Mouse (Mus musculus): ENCODE measurements around the gene Orm3. TPM values are rescaled to one million over a fixed set of nuclear protein-coding genes. Genes with fewer than 3 reads are reported as not detected.
A peak's percentile ranks its signal among the peaks of the same experiment; 100 is the strongest.

Gene Orm3
- total RNA-seq (2015) = not detected in 2 replicates
- total RNA-seq (2017) = not detected in 2 replicates

DNA sequence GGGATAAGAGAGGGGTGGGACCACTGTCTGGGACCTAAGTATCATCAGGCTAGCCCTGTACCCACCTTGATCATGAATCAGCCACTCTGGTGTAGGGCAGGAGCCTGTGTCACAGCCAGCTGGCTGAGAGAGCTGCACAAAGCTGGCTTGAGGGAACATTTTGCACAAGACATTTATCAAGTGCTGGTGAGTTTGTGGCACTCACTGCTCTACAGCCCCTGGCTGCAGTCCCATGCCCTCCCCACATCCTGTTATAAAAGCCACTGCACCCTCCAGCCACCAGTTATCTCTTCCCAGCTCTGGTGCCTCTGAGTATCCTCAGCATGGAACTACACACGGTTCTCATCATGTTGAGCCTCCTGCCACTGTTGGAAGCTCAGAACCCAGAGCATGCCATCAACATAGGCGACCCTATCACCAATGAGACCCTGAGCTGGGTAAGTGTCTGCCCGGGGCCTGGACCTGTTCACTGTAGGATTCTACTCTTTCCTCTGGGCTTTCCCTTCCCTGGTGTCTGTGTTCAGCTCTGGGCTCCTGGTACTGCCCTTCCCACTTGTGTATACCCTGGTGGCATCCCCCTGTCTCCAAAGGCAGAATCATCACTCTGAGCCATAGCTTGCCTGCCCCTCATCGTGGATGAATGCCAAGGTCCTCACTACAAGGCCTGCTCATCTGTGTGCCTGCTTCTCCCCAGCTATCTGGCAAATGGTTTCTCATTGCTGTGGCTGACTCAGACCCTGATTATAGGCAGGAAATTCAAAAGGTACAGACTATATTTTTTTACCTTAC is at the start of gene Orm3:
Gene Orm3 (plus strand): TSS at position 286 of the 789 bp plus-strand sequence.
- ATAC-seq (ENCODE audit: poor library complexity, severe bottlenecking) = peak; percentile 25; the same call in 1 of the 2 replicates

DNA sequence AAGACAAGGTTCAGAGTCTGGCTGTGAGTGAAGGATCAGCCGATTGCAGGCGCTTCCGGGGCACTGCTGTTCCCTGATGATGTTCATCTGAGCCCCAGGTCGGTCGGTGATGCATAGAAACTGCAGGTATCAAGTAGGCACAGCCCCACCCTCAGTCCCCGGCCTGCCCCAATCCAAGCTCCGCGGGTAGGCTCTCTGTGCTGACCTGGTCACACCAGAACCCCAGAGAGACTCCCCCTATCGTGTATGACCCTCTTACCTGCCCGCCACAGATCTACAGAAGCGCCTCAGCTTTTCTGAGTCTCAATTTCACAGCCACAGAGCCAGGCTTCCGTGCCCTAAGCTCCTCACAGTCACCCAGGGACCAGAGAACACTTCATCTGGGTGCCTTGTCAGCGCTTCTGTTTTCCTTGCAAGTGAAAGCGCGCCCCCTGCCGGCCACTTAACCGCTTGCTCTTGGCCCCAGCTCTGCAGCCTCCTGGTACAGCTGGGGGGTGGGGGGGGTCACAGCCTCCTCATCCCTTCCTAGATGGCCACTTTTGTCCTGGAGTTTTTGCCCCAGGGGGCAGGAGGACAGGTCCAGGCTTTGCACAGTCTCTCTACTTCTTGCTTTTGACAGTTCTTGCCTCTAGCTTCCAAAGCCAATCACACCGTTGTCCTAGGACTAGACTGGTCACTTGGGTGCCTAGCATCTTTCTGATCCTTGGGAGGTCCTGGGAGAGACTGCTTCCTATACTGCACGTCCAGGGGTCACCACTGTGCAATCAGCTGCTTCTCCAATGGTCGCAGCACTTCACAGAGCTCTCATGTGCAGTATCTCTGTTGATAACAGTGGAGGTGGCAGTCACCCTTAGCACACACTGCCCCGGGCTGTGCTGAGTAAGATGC is 48.5 kb upstream of the Orm3 start:
- ATAC-seq (ENCODE audit: poor library complexity, severe bottlenecking) = peak; percentile 84

DNA sequence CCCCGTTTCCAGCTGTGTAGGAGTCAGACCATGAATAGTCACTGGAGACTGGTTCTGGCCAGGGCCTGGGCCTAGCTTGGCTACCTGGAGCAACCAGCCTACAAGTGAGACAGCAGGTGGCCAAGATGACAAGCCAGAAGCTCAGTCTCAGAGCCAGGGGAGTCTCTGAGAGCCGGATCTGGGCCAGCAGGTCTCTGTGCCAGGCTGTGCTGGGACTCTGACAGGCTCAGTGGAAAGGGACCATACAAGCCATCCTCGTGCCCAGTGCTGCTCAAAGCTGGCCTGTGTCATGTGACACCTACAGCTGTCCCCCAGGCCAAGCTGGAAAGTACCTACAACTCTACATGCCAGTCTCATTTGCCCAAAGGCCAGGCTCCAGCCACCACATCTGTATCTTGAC is 47.6 kb upstream of the Orm3 start:
- no peak for ATAC-seq (ENCODE audit: poor library complexity, severe bottlenecking)

DNA sequence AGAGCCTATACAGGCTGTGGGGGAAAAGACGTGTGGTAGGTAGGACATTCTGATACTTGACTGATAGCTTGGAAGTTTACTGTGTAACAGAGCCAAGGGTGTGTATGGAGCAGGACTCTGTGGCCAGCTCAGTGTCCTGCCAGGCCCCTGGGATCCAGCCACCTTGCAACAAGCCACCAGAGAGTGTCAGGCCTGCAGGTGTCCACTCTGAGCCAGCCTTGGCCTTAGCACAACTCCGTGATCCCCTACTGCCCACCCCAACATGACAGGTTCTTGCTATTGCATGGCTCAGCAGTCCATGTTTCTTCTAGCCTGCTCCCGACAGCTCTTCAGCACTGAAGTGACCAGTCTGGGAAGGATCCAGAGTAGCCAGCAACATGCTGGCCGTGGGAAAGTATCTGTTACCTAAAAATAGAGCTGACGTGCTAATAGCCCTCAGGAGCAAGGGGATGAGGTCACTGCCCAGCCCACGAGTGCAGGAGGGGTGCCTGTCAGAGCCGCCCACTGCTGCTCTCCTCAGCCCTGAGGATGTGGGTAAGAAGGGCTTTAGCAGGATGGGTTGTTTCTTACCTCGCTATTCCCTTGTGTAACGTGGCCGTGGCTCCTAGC is 45.6 kb upstream of the Orm3 start:
- no peak for ATAC-seq (ENCODE audit: poor library complexity, severe bottlenecking)

DNA sequence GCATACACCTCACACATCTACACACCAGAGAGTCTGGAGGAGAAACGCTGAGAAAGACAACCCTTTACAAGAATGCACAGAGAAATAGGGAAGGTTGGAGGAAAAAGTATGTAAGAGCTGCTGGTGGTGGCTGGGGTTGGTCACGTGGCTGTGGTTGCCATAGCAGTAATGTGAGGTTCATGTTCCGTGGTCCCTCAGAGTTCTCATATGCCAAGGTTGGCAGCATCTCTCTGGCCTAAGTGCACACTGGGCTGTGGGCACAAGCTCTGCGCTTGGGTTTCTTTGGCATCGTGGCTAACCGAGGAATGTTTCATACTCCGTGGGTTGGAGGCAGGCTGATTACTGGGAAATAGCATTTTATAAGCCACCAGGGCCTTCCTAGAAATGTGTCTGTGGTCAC is 44.5 kb upstream of the Orm3 start:
- no peak for ATAC-seq (ENCODE audit: poor library complexity, severe bottlenecking)

DNA sequence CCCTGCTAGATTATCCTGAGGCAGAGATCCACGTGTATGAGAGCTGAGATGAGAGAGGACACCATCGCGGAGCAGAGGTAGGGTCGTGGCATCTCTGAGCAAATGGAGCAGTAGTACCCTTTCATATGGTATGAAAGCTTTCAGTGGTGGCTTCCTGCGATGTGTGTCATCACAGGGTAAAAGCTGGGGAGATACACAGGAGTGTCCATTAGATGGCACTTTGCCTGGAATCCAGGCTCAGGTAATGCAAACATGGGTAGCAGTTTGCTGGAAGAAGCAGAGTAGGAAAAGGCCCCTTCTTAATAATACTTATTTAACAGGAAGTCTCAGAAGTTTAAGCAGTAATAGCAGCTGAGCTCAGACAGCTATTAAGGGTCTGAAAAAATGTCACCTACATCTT is 41.9 kb upstream of the Orm3 start:
- ATAC-seq (ENCODE audit: poor library complexity, severe bottlenecking) = no peak

DNA sequence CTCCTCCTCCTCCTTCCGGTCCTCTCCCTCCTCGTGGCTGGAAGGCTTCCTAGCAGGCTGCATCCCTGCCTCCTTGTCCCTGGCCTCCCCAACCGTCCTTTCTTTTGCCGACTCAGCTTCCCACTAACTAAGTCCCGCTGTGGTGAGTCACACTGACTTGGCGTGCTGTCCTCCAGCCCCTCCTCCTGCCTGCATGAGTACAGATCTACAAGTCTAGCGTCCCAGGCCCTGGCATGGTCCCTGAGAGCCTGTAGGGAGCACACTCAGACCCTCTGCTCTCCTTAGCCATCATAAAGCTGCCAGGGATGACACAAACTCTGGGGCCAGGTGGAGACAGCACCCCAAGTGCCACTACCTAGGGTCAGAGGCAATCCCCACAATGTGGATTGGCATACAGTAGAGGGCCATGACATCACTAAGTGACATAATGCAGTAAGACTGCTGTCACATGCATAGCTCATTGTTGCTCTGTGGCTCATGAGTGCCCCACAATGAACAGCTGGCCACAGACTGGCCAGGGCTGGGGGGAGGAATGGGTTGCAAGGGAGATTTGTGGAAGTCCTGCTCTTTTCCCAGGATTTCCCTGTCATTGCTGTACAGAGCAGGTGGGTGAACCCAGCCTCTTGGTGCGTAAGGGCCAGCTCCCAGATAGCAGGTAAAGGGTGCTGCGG is 39.8 kb upstream of the Orm3 start:
- ATAC-seq (ENCODE audit: poor library complexity, severe bottlenecking) = no peak

DNA sequence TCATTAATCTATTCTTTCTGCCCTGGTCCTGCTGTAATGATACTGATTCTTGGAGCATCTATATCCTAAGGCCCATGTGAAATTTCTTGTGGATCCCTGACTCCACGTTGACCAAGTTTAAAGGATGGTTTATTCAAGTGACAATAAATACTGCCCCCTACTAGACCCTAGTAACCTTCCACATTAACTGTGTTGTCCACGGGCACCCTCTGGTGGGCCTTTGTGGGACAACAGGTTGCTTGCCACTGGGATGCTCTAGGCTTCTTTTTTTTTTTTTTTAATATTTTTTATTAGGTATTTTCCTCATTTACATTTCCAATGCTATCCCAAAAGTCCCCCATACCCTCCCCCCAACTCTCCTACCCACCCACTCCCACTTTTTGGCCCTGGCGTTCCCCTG is 36.4 kb upstream of the Orm3 start:
- peak; percentile 56; the same call in 1 of the 2 replicates for ATAC-seq (ENCODE audit: poor library complexity, severe bottlenecking)

DNA sequence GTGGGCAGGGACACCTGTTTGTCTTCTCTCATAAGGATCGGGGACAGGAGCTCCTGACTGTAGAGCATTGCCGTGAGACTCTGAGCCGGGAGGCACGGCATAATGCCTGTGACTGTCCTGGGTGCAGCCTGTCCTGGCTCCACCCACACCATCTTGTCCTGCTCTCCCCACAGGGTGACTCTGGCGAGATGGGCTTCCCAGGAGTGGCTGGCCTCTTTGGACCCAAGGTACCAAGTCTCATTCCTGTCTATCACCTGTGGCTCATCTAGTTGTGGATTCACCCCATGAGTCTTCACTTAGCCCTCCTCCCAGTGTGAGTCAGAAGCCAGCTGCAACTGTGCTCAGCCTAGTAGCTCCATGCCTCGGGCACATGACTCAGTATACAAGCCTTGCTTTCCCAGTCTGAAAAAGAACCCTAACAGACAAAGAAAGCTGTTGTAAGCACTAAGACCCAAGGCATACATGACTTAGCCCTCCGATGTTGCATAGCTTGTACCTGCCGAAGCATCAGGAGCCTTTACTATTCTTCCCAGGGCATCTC is 32.6 kb upstream of the Orm3 start:
- ATAC-seq (ENCODE audit: poor library complexity, severe bottlenecking) = no peak

DNA sequence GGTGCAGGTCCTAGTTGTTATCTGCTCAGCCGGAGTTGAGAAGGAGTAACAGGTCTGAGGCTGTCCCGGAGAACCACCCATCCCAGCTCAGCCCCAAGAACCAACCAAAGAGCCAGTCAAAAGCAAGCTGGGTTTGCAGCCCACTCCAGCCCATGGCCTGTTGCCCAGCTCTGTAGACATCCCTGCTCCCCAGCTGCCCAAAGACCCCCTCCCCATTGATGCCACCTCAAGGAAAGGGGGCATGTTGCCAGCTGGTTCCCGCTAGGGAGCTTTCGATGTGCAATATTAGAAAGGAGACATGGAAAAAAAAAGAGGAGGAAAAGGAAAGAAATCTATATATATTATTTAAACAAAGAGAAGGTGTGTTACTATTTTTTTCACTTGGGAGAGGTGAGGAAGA is 22.6 kb upstream of the Orm3 start:
- ATAC-seq (ENCODE audit: poor library complexity, severe bottlenecking) = no peak

DNA sequence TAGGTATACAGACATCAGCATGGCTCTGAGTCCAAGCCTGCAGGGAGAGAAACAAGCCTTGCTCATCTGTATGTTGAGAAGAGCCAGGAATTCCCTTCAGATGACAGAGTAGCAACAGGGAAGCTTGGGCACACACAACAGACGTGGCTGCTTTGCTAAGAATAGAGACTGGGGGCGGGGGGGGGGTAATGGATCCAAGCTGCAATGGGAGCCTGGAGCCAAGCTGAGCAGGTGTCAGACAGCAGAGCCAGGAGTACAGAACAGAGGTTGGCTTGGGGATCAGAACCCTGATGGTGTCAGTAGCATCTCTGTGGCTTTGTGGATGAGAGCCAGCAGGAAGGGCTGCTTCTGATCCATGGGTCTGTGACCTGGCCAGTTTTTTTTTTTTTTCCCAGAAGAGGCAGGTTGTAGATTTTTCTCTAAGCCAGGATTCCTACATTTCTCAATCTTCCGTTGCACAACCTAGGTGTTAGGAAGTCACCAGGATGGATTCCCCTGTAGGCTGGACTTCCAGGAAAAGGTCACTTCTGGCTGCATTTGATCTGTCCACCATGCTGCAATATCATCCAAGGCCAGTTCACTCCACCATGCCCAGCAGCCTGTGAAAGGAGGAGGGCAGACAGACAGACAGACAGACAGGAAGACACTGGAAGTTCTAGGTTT is 17.4 kb upstream of the Orm3 start:
- ATAC-seq (ENCODE audit: poor library complexity, severe bottlenecking) = no peak

DNA sequence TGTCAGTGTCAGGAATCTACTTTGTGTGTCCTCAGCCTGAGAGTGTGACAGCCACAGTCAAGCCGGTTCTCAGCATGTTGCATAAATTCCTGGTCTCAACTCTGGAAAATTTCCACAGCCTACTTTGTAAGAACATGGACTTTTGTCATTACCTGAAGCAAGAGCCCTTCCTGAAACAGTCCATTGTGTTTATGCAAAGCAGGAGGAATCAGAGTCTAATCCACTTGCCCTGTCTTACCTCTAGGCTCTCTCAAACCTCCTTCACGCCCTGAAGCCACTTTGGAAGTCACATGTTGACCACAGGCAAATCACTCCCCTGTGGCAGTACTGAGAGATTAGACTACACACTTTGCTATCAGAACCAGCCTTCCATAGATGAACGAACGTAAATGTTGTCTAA is 13.5 kb upstream of the Orm3 start:
- ATAC-seq (ENCODE audit: poor library complexity, severe bottlenecking) = peak; percentile 23

DNA sequence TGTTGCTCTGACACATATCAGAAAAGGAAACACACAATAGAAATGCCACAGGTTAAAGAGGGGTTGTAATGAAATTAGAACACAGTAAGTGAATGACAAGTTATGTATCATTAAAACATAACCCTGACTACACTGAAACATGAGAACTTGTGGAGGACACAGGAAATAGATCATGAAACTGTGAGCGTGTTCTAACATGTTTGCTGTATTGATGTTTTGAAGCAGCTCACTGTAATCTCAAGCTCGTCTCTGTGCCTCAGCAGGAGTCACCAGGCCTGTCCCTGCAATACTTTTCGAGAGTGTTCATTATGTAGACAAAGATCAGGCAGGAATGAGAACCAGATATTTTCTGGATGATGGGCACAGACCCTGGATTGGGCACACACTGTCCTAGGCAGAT is 12.4 kb upstream of the Orm3 start:
- no peak for ATAC-seq (ENCODE audit: poor library complexity, severe bottlenecking)

DNA sequence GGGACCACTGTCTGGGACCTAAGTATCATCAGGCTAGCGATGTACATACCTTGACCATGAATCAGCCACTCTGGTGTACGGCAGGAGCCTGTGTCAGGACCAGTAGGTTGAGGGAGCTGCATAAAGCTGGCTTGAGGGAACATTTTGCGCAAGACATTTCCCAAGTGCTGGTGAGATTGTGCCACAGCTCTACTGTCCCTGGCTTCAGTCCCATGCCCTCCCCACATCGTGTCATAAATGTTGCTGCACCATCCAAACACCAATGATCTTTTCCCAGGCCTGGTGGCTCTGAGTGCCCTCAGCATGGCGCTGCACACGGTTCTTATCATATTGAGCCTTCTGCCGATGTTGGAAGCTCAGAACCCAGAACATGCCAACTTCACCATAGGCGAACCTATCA is 11.7 kb upstream of the Orm3 start, which contains the start of gene Orm1:
Gene Orm1 (plus strand): TSS at position 266 of the 400 bp plus-strand sequence.
- ATAC-seq (ENCODE audit: poor library complexity, severe bottlenecking) = peak; percentile 69

DNA sequence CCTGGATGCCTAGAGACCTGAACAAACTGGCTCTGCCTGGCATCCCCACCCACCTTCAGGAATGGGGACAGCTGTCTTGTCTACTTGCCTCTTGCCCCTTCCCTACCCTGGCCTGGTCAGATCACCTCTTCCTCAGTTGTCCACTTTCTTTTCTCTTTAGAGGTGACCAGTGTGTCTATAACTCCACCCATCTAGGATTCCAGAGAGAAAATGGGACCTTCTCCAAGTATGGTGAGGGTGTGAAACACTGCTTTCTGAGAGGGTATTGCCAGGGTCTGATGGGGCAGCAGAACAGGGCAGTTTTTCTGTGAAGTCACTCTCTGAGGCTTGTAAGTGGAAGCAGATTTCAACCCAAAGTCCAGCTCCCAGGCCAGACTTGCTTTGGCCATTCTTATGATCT is 10.7 kb upstream of the Orm3 start:
- ATAC-seq (ENCODE audit: poor library complexity, severe bottlenecking) = no peak

DNA sequence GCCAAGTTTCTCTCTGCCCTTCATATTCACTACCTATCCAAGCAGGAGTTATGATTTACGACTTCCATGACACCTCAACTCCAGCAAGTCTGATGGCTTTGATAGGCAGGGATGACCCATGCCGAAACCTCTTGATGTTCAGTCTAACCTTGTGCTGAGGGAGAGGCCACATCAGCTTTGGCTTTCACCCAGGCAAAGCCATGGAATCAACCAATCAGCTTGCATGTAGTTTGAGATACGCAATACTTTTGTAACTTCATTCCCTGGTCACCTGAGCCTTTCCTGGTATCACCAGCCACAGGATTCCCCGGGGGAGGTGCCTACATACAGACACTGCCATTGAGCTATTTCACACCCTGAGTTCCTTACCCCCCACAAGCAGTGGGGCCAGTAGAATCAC is 9.3 kb upstream of the Orm3 start:
- ATAC-seq (ENCODE audit: poor library complexity, severe bottlenecking) = no peak

DNA sequence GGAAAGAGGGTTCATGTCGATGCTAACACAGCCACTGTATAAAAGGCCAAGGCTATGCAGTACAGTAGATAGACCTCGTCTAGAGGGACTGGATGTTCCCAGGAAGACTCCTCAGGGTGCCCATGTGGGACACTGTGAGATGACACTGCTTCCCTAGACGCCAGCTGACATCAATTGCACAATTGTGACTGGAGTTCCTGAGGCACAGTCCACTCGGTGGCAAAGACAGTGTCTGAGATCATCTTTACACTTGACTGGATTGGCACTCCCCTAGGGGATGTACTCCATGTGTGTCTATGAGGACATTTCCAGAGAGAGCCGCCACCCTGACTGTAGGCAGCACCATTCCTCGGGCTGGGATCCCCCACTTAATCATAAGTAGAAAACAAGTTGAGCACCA is 7.4 kb upstream of the Orm3 start:
- no peak for ATAC-seq (ENCODE audit: poor library complexity, severe bottlenecking)

DNA sequence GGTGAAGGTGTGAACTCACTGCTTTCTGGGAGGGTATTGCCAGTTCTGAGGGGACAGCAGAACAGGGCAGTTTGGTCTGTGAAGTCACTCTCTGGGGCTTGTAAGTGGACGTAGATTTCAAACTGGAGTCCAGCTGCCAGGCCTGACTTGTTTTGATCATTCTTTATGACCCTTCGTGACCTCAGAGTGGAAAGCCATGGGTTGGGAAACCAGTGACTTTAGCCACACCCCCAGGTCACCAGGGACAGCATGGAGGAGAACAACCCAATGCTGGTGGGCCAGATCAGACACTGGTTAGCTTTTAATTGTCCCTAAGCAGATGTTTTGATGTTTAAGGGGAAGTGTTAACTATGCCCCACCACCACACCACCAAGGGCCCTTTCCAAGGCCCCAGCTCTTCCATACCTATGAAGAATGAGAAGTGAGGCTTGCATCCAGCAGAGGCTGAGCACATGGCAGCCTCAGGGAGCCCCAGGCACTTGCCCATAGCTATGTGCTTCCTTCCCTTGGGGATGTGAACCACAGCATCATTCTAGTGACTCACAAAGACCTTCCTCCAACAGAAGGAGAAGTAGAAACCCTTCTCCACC is 1.1 kb downstream of the Orm3 start:
- peak; percentile 8; the same call in 1 of the 2 replicates for ATAC-seq (ENCODE audit: poor library complexity, severe bottlenecking)

DNA sequence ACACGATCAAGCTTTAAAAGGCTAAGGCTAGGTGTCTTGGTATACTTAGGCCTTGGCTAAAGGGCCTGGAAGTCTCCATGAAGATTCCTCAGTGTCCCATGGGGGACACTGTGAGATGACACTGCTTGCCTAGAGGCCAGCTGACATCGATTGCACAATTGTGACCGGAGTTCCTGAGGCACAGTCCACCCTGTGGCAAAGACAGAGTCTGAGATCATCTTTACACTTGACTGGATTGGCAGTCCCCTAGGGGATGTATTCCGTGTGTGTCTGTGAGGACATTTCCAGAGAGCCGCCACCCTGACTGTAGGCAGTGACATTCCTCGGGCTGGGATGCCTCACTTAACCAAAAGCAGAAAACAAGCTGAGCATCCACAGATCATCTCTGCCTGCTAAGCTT is 3.9 kb downstream of the Orm3 start:
- no peak for ATAC-seq (ENCODE audit: poor library complexity, severe bottlenecking)

DNA sequence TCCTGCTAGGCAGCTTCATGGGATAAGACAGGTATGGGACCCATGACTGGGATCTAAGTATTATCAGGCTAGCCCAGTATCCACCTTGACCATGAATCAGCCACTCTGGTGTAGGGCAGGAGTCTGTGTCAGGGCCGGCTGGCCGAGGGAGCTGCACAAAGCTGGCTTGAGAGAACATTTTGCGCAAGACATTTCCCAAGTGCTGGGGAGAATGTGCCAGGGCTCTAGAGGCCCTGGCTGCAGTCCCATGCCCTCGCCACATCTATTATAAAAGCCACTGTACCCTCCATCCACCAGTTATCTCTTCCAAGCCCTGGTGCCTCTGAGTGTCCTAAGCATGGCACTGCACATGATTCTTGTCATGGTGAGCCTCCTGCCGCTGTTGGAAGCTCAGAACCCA is 6.2 kb downstream of the Orm3 start, which contains the start of gene Orm2:
Gene Orm2 (plus strand): TSS at position 300 of the 400 bp plus-strand sequence.
- no peak for ATAC-seq (ENCODE audit: poor library complexity, severe bottlenecking)

All from megakaryocyte, adult 5-6 weeks (primary cell).